Mouse (Mus musculus): ENCODE results near the gene Evl.

Gene Evl

GRCm38 (mm10) chr12:108632501-108632900, 78.0 kb downstream of the Evl start:
- in situ Hi-C loops (cut with MboI; ENCODE audit: low pct_unique_long_range_greater_than_20kb in 1 of 2, low sequenced_read_pairs in 2 of 2, unreplicated experiment in 1 of 2): no loop called here

- in situ Hi-C loops (cut with MboI; ENCODE audit: low pct_unique_long_range_greater_than_20kb in 1 of 2, low sequenced_read_pairs in 2 of 2, unreplicated experiment in 1 of 2): no loop called here
Observed at GRCm38 (mm10) chr12:108634031-108634430, 79.5 kb downstream of the Evl start.

GRCm38 (mm10) chr12:108635501-108635900, 81.0 kb downstream of the Evl start:
- in situ Hi-C loops (cut with MboI; ENCODE audit: low pct_unique_long_range_greater_than_20kb in 1 of 2, low sequenced_read_pairs in 2 of 2, unreplicated experiment in 1 of 2): no loop called here

DNA sequence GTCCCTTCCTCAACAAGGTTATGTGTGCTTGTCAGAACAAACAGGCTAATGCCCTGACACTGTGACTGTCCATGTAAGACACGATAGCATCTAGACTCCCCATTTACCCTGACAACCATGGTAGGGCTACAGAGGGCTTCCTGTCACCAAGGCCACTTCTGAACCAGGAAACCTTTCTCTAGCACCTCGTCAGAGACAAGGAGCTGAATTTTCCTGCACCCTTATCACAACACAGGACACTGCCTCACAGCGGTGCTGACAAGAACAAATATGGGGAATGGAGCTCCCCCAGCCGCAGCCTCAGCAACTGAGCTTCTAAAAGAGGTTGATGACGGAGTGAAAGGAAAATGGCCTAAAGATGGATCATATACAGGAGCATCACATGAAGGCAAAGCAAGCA, 82.9 kb downstream of the Evl start:
- in situ Hi-C loops (cut with MboI; ENCODE audit: low pct_unique_long_range_greater_than_20kb in 1 of 2, low sequenced_read_pairs in 2 of 2, unreplicated experiment in 1 of 2): no loop called here

DNA sequence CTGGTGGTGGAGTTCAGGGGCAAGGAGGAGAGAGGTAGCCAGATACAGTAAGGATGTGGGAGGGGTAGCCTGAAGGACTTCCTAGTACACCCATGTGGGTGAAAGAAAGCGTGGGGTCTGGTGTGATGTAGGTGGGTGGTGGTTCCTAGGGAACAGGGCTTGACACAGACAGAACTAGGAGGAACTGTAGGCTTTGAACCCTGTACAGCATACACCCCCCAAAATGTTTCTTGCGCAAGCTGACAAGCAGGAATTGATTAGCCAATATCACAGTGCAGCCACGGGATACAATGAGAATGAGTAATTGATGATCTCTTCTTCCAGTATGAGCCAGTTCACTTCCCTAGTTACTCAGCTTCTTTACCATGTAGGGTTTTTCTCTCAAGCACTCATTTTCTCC, 84.6 kb downstream of the Evl start:
- in situ Hi-C loops (cut with MboI; ENCODE audit: low pct_unique_long_range_greater_than_20kb in 1 of 2, low sequenced_read_pairs in 2 of 2, unreplicated experiment in 1 of 2): no loop called here

DNA sequence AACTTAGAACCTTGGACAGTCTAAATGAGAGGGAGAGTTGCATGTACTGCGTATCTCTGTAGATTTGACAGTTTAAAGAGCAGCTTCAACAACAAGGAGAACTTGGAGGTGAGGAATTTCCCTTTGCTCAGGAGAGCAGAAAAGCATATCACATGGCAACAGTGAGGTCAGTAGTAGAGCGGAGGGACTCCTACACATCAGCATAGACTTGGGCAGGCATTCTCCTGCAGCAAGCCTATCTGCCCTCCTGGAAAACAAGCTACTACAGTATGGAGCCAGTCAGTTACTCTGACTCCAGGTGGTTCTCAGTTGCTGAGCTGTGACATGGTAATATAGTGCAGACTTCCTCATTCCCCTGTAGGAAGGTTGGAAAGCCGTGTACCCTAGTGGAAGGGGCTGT, 87.5 kb downstream of the Evl start:
- in situ Hi-C loops (cut with MboI; ENCODE audit: low pct_unique_long_range_greater_than_20kb in 1 of 2, low sequenced_read_pairs in 2 of 2, unreplicated experiment in 1 of 2): no loop called here

DNA sequence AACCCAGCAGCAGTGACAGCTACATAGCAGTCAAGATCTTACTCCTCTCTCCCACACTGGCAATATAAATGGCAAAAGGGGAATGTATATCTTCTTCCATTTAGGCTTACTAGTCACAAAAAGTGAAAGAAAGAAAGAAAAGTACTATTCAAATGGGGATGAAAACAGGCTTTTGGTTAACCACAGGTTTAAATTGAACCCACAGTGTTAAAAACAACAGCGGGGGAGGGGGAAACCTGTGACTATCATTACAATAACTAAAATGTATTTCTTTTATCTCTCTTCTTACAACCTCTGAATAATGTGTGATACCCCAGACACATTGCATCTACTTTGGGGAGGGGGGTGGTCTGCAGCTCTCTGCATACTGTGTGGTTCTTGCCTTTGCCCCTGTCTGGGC, 91.7 kb downstream of the Evl start:
- in situ Hi-C loops (cut with MboI; ENCODE audit: low pct_unique_long_range_greater_than_20kb in 1 of 2, low sequenced_read_pairs in 2 of 2, unreplicated experiment in 1 of 2): no loop called here

DNA sequence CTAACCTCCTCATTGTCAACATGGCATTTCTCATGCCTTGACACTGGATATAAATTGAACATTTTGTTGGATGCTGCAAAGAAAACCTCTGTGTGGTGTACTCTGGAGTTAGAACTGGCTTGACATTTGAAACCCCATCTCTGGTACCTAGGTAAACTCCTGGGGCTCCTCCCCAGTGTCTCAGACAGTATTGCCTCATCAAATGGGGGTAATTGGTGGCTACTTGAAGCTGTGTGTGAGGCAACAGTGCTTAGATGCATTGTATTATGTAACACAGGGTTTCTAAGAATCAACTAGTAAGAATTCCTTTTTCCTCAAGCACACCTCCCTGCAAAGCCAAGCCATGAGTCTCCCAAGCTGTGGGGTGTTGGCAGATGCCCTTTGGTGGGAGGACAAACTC, 93.3 kb downstream of the Evl start:
- in situ Hi-C loops (cut with MboI; ENCODE audit: low pct_unique_long_range_greater_than_20kb in 1 of 2, low sequenced_read_pairs in 2 of 2, unreplicated experiment in 1 of 2): no loop called here

- in situ Hi-C loops (cut with MboI; ENCODE audit: low pct_unique_long_range_greater_than_20kb in 1 of 2, low sequenced_read_pairs in 2 of 2, unreplicated experiment in 1 of 2): no loop called here
Observed at GRCm38 (mm10) chr12:108651053-108651660, 96.6 kb downstream of the Evl start.

- in situ Hi-C loops (cut with MboI; ENCODE audit: low pct_unique_long_range_greater_than_20kb in 1 of 2, low sequenced_read_pairs in 2 of 2, unreplicated experiment in 1 of 2): no loop called here
Observed at GRCm38 (mm10) chr12:108653358-108654335, 99.1 kb downstream of the Evl start.

- in situ Hi-C loops (cut with MboI; ENCODE audit: low pct_unique_long_range_greater_than_20kb in 1 of 2, low sequenced_read_pairs in 2 of 2, unreplicated experiment in 1 of 2): no loop called here
Observed at GRCm38 (mm10) chr12:108657350-108657749, 102.8 kb downstream of the Evl start.

DNA sequence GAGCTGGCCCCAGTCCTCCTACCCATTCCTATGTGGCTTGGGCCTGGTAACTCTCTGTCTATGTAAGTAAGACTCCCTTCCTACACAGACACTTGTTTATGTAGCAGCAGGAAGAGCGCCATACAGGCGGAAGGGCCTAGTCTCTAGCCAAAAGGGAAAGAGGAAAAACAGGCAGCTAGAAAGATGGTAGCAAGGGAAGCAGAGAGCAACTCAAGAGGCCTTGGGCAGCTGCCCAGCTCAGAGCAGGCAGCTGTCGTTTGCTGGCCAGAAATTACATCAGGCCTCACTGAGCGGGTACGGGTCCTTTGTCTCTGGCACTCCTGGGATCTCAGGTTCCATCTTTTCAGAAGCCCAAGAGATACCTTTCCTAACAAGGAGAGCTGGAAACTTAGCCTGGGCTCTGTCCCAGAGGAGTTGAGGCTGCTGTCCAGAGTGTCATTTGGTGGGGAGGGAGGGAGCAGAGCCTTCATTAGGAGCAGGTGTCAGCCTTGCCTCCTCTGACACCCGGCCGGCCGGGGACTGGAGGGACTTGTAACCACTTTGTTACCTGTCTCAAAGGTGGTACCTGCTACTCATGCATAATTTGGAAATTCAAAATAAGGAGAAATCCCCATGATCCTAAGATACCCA, 114.2 kb downstream of the Evl start:
- in situ Hi-C loops (cut with MboI; ENCODE audit: low pct_unique_long_range_greater_than_20kb in 1 of 2, low sequenced_read_pairs in 2 of 2, unreplicated experiment in 1 of 2): no loop called here

DNA sequence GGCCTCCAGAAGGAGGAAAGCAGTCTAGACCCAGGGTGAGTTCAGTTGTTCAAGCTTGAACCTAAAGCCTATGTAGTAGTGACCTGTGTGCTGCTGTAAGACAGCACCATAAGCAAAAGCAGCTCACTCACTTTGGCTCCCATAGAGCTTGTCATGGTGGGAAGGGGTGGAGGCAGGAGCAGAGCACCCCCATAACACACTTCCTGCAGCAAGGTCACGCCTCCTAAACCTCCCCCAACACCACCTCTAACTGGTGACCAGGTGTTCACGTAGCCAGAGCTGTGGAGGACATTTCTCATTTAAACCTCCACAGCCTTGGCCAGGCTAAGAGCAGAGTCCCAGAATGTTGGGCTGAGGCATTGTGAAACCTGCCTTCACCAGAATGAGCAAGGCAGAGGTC, 117.0 kb downstream of the Evl start:
- in situ Hi-C loops (cut with MboI; ENCODE audit: low pct_unique_long_range_greater_than_20kb in 1 of 2, low sequenced_read_pairs in 2 of 2, unreplicated experiment in 1 of 2): no loop called here

DNA sequence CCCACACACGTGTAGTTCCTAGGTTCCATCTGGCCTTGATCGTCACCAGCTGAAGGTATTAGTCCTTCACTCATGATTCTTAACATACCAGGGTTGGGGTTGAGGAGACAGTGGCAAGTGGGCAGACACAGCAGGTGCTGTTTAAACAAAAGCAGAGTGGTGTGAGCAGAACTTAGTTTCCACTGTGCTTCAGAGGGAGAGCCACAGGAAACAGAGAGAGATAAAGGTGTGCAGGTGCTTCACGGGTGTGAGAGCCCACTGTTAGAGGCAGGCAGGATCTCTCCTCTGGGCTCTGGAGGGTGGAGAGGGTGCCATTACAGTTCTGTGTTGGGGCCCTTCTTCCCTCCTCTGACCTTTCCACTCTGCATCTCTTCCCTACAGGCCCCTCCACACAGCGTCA, 118.4 kb downstream of the Evl start:
- in situ Hi-C loops (cut with MboI; ENCODE audit: low pct_unique_long_range_greater_than_20kb in 1 of 2, low sequenced_read_pairs in 2 of 2, unreplicated experiment in 1 of 2): no loop called here

GRCm38 (mm10) chr12:108673546-108673945, 119.0 kb downstream of the Evl start:
- in situ Hi-C loops (cut with MboI; ENCODE audit: low pct_unique_long_range_greater_than_20kb in 1 of 2, low sequenced_read_pairs in 2 of 2, unreplicated experiment in 1 of 2): no loop called here

- in situ Hi-C loops (cut with MboI; ENCODE audit: low pct_unique_long_range_greater_than_20kb in 1 of 2, low sequenced_read_pairs in 2 of 2, unreplicated experiment in 1 of 2): no loop called here
Observed at GRCm38 (mm10) chr12:108674502-108674901, 120.0 kb downstream of the Evl start.

GRCm38 (mm10) chr12:108674916-108675315, 120.4 kb downstream of the Evl start:
- in situ Hi-C loops (cut with MboI; ENCODE audit: low pct_unique_long_range_greater_than_20kb in 1 of 2, low sequenced_read_pairs in 2 of 2, unreplicated experiment in 1 of 2): no loop called here

GRCm38 (mm10) chr12:108675614-108676401, 121.3 kb downstream of the Evl start:
- in situ Hi-C loops (cut with MboI; ENCODE audit: low pct_unique_long_range_greater_than_20kb in 1 of 2, low sequenced_read_pairs in 2 of 2, unreplicated experiment in 1 of 2): no loop called here

- in situ Hi-C loops (cut with MboI; ENCODE audit: low pct_unique_long_range_greater_than_20kb in 1 of 2, low sequenced_read_pairs in 2 of 2, unreplicated experiment in 1 of 2): no loop called here
Observed at GRCm38 (mm10) chr12:108677116-108677515, 122.6 kb downstream of the Evl start.
